Mouse (Mus musculus): ENCODE measurements around the gene Olfr239. TPM values are rescaled to one million over a fixed set of nuclear protein-coding genes. Genes with fewer than 3 reads are reported as not detected.
"Not testable (repeated sequence)": the region's sequence is repeated elsewhere in the genome, so short reads cannot be mapped to it uniquely, and the experiment has no call there.

Gene Olfr239
- total RNA-seq (2014; rRNA removed) (not detected in 2 replicates), polyA plus RNA-seq (2015; fragmentation: Nextera tagmentation; extraction: Ambion mirVana) (not detected in 2 replicates)

- H3K9ac ChIP-seq (replicated peaks; ENCODE audit: low read length); H3K27ac ChIP-seq; ATAC-seq; H3K4me2 ChIP-seq (ENCODE audit: low read depth, low read length); H3K4me1 ChIP-seq (ENCODE audit: insufficient read depth, low read length); H3K9me3 ChIP-seq (ENCODE audit: low read length); H3K27me3 ChIP-seq (ENCODE audit: insufficient read depth, low read length); H3K36me3 ChIP-seq (ENCODE audit: insufficient read depth, low read length); H3K4me3 ChIP-seq (ENCODE audit: low read length); DNase-seq (ENCODE audit: low spot score): not testable (repeated sequence)
- no CpG with 5 or more reads among the region's 2 CpGs for WGBS
These were observed at the start of gene Olfr239 for GRCm38 (mm10) chr17:33191002-33191401. Gene Olfr239 (plus strand): TSS chr17:33191302.

- 84% methylated on average over 1 of the region's 1 CpGs for WGBS
- H3K4me3 ChIP-seq (ENCODE audit: low read length); H3K9ac ChIP-seq (replicated peaks; ENCODE audit: low read length); H3K9me3 ChIP-seq (ENCODE audit: low read length); DNase-seq (ENCODE audit: low spot score); ATAC-seq; H3K4me1 ChIP-seq (ENCODE audit: insufficient read depth, low read length); H3K27ac ChIP-seq; H3K4me2 ChIP-seq (ENCODE audit: low read depth, low read length); H3K36me3 ChIP-seq (ENCODE audit: insufficient read depth, low read length); H3K27me3 ChIP-seq (ENCODE audit: insufficient read depth, low read length): not testable (repeated sequence)
These were observed 23.0 kb upstream of the Olfr239 start, which contains the start of gene Olfr55 for GRCm38 (mm10) chr17:33168147-33168546. Gene Olfr55 (plus strand): TSS chr17:33168447.

DNA sequence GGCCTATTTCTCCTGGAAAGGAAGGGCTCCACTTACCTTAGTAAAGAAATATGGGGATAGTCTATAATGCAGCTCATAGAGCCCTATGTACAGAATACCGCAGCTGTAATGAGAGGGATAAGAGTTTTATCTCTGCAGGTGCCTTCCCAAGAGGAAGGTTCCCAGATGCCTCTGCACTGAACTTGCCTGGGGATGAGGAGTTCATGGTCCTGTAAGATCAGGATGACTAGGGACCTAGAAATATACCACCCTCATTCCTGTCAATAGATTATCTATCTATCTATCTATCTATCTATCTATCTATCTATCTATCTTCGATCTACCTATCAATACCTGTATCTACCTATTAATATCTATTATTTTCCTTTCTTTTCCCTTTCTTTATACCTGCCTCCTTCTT, 30.5 kb downstream of the Olfr239 start, which contains the start of gene Olfr1564:
Gene Olfr1564 (minus strand): TSS at position 101 of the 400 bp plus-strand sequence.
- peaks cover 11% of the 10 kb centered on the region; the same call in 1 of the 2 replicates for H3K9me3 ChIP-seq (ENCODE audit: low read length)
- no peaks in the 10 kb centered on the region for H3K4me1 ChIP-seq (ENCODE audit: insufficient read depth, low read length)
- no peak within 1 kb of the TSS for H3K4me2 ChIP-seq (ENCODE audit: low read depth, low read length)
- H3K36me3 ChIP-seq (ENCODE audit: insufficient read depth, low read length), result no peaks in the 10 kb centered on the region
- H3K27ac ChIP-seq, result no peak within 1 kb of the TSS
- ATAC-seq (no peak), DNase-seq (ENCODE audit: low spot score) (no peak)
- H3K9ac ChIP-seq (replicated peaks; ENCODE audit: low read length), result no peak within 1 kb of the TSS
- H3K4me3 ChIP-seq (ENCODE audit: low read length), result no peak within 1 kb of the TSS
- no peak for TF ChIP-seq CTCF (IDR thresholded peaks at IDR 0.05; ENCODE audit: low read depth)
- 90% methylated on average over 2 of the region's 2 CpGs for WGBS
- no peaks in the 10 kb centered on the region for H3K27me3 ChIP-seq (ENCODE audit: insufficient read depth, low read length)

- ATAC-seq; H3K9me3 ChIP-seq (ENCODE audit: low read length); H3K4me2 ChIP-seq (ENCODE audit: low read depth, low read length); H3K4me1 ChIP-seq (ENCODE audit: insufficient read depth, low read length); H3K9ac ChIP-seq (replicated peaks; ENCODE audit: low read length); H3K27me3 ChIP-seq (ENCODE audit: insufficient read depth, low read length); H3K4me3 ChIP-seq (ENCODE audit: low read length); DNase-seq (ENCODE audit: low spot score); H3K27ac ChIP-seq: not testable (repeated sequence)
- WGBS, result 98% methylated on average over 1 of the region's 1 CpGs
- peaks cover 10% of the 10 kb centered on the region; the same call in 1 of the 2 replicates for H3K36me3 ChIP-seq (ENCODE audit: insufficient read depth, low read length)
These were observed 45.5 kb downstream of the Olfr239 start for GRCm38 (mm10) chr17:33236646-33237045.

Other genes with a start within 250 kb of the Olfr239 start
- gene Cyp4f13, start 243.9 kb upstream of the Olfr239 start, total RNA-seq (2014; rRNA removed), result 9.3 and 15.2 TPM in 2 replicates
- gene Cyp4f13, start 243.9 kb upstream of the Olfr239 start, polyA plus RNA-seq (2015; fragmentation: Nextera tagmentation; extraction: Ambion mirVana), result 11.1 and 16.0 TPM in 2 replicates
- 3.8 and 5.9 TPM in 2 replicates for gene Zfp472, start 225.5 kb upstream of the Olfr239 start, total RNA-seq (2014; rRNA removed)
- gene Zfp472, start 225.5 kb upstream of the Olfr239 start, polyA plus RNA-seq (2015; fragmentation: Nextera tagmentation; extraction: Ambion mirVana), result 6.4 and 6.5 TPM in 2 replicates
- 8.7 and 9.9 TPM in 2 replicates for gene Zfp952, start 198.2 kb upstream of the Olfr239 start, total RNA-seq (2014; rRNA removed)
- 10.8 and 11.7 TPM in 2 replicates for gene Zfp952, start 198.2 kb upstream of the Olfr239 start, polyA plus RNA-seq (2015; fragmentation: Nextera tagmentation; extraction: Ambion mirVana)
- gene Zfp763, start 157.9 kb upstream of the Olfr239 start, total RNA-seq (2014; rRNA removed), result 10.8 and 12.7 TPM in 2 replicates
- gene Zfp763, start 157.9 kb upstream of the Olfr239 start, polyA plus RNA-seq (2015; fragmentation: Nextera tagmentation; extraction: Ambion mirVana), result 15.3 and 16.7 TPM in 2 replicates
- not detected in 2 replicates for gene 4921501E09Rik, start 123.2 kb upstream of the Olfr239 start, total RNA-seq (2014; rRNA removed)
- not detected in 2 replicates for gene 4921501E09Rik, start 123.2 kb upstream of the Olfr239 start, polyA plus RNA-seq (2015; fragmentation: Nextera tagmentation; extraction: Ambion mirVana)
- 9.7 and 11.6 TPM in 2 replicates for gene Zfp563, start 102.0 kb upstream of the Olfr239 start, total RNA-seq (2014; rRNA removed)
- gene Zfp563, start 102.0 kb upstream of the Olfr239 start, polyA plus RNA-seq (2015; fragmentation: Nextera tagmentation; extraction: Ambion mirVana), result 10.3 and 11.8 TPM in 2 replicates
- gene Morc2b, start 51.6 kb upstream of the Olfr239 start, total RNA-seq (2014; rRNA removed), result 0.05 TPM in 1 of 2 replicates, not detected in the other
- gene Morc2b, start 51.6 kb upstream of the Olfr239 start, polyA plus RNA-seq (2015; fragmentation: Nextera tagmentation; extraction: Ambion mirVana), result 0.54 and 0.63 TPM in 2 replicates
- gene Olfr55, start 22.9 kb upstream of the Olfr239 start, total RNA-seq (2014; rRNA removed), result not detected in 2 replicates
- not detected in 2 replicates for gene Olfr55, start 22.9 kb upstream of the Olfr239 start, polyA plus RNA-seq (2015; fragmentation: Nextera tagmentation; extraction: Ambion mirVana)
- 0.21 and 1.2 TPM in 2 replicates for gene Olfr1564, start 30.4 kb downstream of the Olfr239 start, total RNA-seq (2014; rRNA removed)
- gene Olfr1564, start 30.4 kb downstream of the Olfr239 start, polyA plus RNA-seq (2015; fragmentation: Nextera tagmentation; extraction: Ambion mirVana), result not detected in 2 replicates
- 13.4 and 14.2 TPM in 2 replicates for gene Zfp955a, start 63.8 kb downstream of the Olfr239 start, total RNA-seq (2014; rRNA removed)
- gene Zfp955a, start 63.8 kb downstream of the Olfr239 start, polyA plus RNA-seq (2015; fragmentation: Nextera tagmentation; extraction: Ambion mirVana), result 17.1 and 18.5 TPM in 2 replicates
- gene Olfr63, start 73.4 kb downstream of the Olfr239 start, total RNA-seq (2014; rRNA removed), result not detected in 2 replicates
- gene Olfr63, start 73.4 kb downstream of the Olfr239 start, polyA plus RNA-seq (2015; fragmentation: Nextera tagmentation; extraction: Ambion mirVana), result 0.03 TPM in 1 of 2 replicates, not detected in the other
- gene Zfp955b, start 98.2 kb downstream of the Olfr239 start, total RNA-seq (2014; rRNA removed), result 12.6 and 16.9 TPM in 2 replicates
- gene Zfp955b, start 98.2 kb downstream of the Olfr239 start, polyA plus RNA-seq (2015; fragmentation: Nextera tagmentation; extraction: Ambion mirVana), result 14.3 and 14.9 TPM in 2 replicates
- gene Zfp81, start 167.6 kb downstream of the Olfr239 start, total RNA-seq (2014; rRNA removed), result 14.1 and 19.3 TPM in 2 replicates
- 14.1 and 14.5 TPM in 2 replicates for gene Zfp81, start 167.6 kb downstream of the Olfr239 start, polyA plus RNA-seq (2015; fragmentation: Nextera tagmentation; extraction: Ambion mirVana)
- 4.4 and 5.2 TPM in 2 replicates for gene Zfp101, start 203.3 kb downstream of the Olfr239 start, total RNA-seq (2014; rRNA removed)
- gene Zfp101, start 203.3 kb downstream of the Olfr239 start, polyA plus RNA-seq (2015; fragmentation: Nextera tagmentation; extraction: Ambion mirVana), result 11.1 and 11.2 TPM in 2 replicates
- not detected in 2 replicates for gene Actl9, start 241.6 kb downstream of the Olfr239 start, total RNA-seq (2014; rRNA removed)
- not detected in 2 replicates for gene Actl9, start 241.6 kb downstream of the Olfr239 start, polyA plus RNA-seq (2015; fragmentation: Nextera tagmentation; extraction: Ambion mirVana)

Data from hindbrain, postnatal 0 days (tissue).